Mouse (Mus musculus) stomach, postnatal 0 days (tissue): Measurements from ENCODE around the gene Thegl. TPM values are rescaled to one million over a fixed set of nuclear protein-coding genes. Genes with fewer than 3 reads are reported as not detected.

Experiments used
- ATAC-seq: fragments of 200-750 bp; cut with Nextera tagmentation; 2 replicates; pipeline ENCODE4 v1.8.0; 2017; ENCODE audit not compliant: low FRiP score, low TSS enrichment
- DNase-seq: peaks from one replicate; pipeline ENCODE4 v3.0.0-alpha.2; 2016; ENCODE audit warnings: low spot score
- H3K27ac ChIP-seq: fragments of 300-500 bp; sonication (generic); replicated peaks from 2 replicates; pipeline ENCODE4 v1.5.1; 2014; ENCODE audit warnings: mild to moderate bottlenecking, control low read depth
- H3K27me3 ChIP-seq: fragments of 300-500 bp; sonication (generic); 2 replicates; pipeline ENCODE4 v1.6.1; 2014; ENCODE audit warnings: low read length; ENCODE audit not compliant: control insufficient read depth, insufficient read depth
- H3K36me3 ChIP-seq: fragments of 300-500 bp; sonication (generic); 2 replicates; pipeline ENCODE4 v1.6.1; 2014; ENCODE audit warnings: low read length, mixed read lengths; ENCODE audit not compliant: control insufficient read depth, insufficient read depth
- H3K4me1 ChIP-seq: fragments of 300-500 bp; sonication (generic); replicated peaks from 2 replicates; pipeline ENCODE4 v1.6.1; 2014; ENCODE audit warnings: antibody characterized with exemption; ENCODE audit not compliant: control insufficient read depth, insufficient read depth
- H3K4me2 ChIP-seq: fragments of 300-500 bp; sonication (generic); replicated peaks from 2 replicates; pipeline ENCODE4 v1.6.1; 2014; ENCODE audit warnings: low read depth, mild to moderate bottlenecking, control low read depth, moderate library complexity
- H3K4me3 ChIP-seq: fragments of 300-500 bp; sonication (generic); 2 replicates; pipeline ENCODE4 v1.5.1; 2014; ENCODE audit warnings: low read depth, low read length, control low read depth
- H3K9ac ChIP-seq: fragments of 300-500 bp; sonication (generic); 2 replicates; pipeline ENCODE4 v1.6.1; 2014; ENCODE audit warnings: mild to moderate bottlenecking, low read length, control low read depth, mixed read lengths
- H3K9me3 ChIP-seq: fragments of 300-500 bp; sonication (generic); 2 replicates; pipeline ENCODE4 v1.6.1; 2016; ENCODE audit warnings: low read length; ENCODE audit not compliant: control insufficient read depth
- CTCF ChIP-seq: IDR thresholded peaks from 2 replicates; pipeline ENCODE4 v1.5.1; 2016; ENCODE audit warnings: antibody characterized with exemption, low read depth, mild to moderate bottlenecking, moderate library complexity
- EP300 ChIP-seq: optimal IDR thresholded peaks from 2 replicates; pipeline ENCODE3; 2016; ENCODE audit warnings: antibody characterized with exemption
- WGBS: fragments of 180-500 bp; shearing (Covaris S2); extraction: QIAGEN DNeasy Blood & Tissue Kit; methylation state at CpG from one replicate; pipeline ENCODE4 v1.1.7; 2014; 5-methylcytosine and 5-hydroxymethylcytosine counted together
- polyA plus RNA-seq: library from polyadenylated mRNA; unstranded; fragments of >200 nt; fragmentation: Nextera tagmentation; extraction: Ambion mirVana; gene quantifications from 2 replicates; pipeline ENCODE4 v1.2.1, GENCODE M21; 2015

Thegl gene
- polyA plus RNA-seq, 1 experiment from 2014 or later: 0.08 TPM

DNA sequence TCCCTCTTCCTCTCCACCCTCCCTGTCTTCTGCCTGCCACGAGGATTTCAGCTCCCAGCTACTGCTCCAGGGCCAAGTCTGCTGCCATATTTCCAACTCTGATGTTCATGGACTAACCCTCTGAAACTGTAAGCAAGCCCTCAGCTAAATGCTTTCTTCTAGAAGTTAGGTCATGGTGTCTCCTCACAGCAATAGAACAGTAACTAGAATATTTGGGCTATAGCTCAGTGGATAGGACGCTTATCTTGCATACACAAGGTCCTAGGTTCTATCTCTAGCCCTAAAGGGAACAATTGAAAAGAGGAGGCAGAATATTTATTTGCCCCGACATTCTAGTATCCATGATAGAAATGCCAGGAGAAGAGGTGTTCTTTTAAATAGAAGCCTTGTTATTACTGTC, 83.1 kb downstream of the Thegl start:
- DNase-seq (no peak), ATAC-seq (no peak)
- H3K9me3 ChIP-seq: no peaks in the 10 kb centered on the region
- TF ChIP-seq CTCF (no peak), EP300 (no peak)
- no peak overlapping the region for H3K9ac ChIP-seq
- H3K4me2 ChIP-seq: no peak overlapping the region
- H3K4me3 ChIP-seq: no peak overlapping the region
- no peak overlapping the region for H3K27ac ChIP-seq
- H3K36me3 ChIP-seq: no peaks in the 10 kb centered on the region
- 89% methylated on average over 3 of the region's 3 CpGs for WGBS
- no peaks in the 10 kb centered on the region for H3K27me3 ChIP-seq
- no peaks in the 10 kb centered on the region for H3K4me1 ChIP-seq

DNA sequence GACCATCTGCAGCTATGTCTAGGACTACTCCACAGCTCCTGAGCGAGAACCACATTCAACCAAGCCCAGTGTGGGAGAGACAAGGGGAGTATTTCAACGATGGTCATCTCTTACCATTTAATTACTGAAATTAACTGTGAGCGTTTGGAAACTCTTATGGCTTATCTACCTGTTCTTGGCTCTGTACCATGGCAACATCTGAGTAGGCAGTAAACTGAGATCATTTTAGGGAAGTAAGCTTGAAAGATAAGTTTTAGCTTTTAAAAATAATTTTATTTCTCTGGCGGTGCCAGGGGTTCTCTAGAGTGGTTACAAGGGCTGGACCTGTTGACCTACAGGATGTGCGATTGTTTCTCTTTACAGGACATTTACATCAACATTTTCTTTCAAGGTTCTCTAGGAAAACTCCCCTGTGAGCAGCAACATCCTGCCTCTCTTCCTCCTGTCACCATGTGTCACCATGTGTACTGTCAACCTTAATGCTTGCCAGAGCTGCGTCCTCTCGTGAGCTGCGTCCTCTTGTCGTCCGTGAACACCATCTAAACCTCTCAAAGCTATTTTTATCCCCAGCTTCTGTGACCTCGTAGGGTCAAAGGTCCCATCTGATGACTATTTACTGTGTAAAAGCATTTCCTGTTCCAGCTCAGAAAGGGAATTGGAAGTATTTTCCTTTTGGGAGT, 83.6 kb downstream of the Thegl start:
- Histone ChIP-seq H3K9me3 (no peaks in the 10 kb centered on the region), H3K4me1 (no peaks in the 10 kb centered on the region), H3K4me2 (no peak overlapping the region), H3K36me3 (no peaks in the 10 kb centered on the region), H3K4me3 (no peak overlapping the region), H3K9ac (no peak overlapping the region), H3K27me3 (no peaks in the 10 kb centered on the region), H3K27ac (no peak overlapping the region)
- no peak for DNase-seq
- WGBS: 64% methylated on average over 11 of the region's 11 CpGs
- no peak for ATAC-seq
- TF ChIP-seq CTCF: no peak

DNA sequence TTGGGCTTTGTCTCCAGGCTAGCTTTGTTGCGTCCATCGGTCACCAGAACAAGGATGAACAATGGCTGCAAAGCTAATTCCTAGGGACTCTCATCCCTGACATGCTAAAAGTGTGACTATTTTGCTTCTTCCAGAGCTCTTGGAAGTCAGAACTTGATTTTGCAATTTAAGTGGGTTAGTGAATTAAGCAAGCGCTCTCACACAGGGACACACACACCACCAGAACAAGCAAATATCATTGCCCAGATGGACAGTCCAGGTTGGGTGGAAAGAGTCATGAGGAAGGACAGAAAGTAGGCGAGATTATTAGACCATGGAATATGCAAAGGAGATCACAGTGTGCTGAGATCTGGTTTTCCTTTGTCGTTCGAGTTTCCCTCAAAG, 84.2 kb downstream of the Thegl start:
- Histone ChIP-seq H3K27me3 (no peaks in the 10 kb centered on the region), H3K9ac (no peak overlapping the region), H3K36me3 (no peaks in the 10 kb centered on the region), H3K4me3 (no peak overlapping the region), H3K27ac (no peak overlapping the region), H3K4me2 (no peak overlapping the region), H3K9me3 (no peaks in the 10 kb centered on the region), H3K4me1 (no peaks in the 10 kb centered on the region)
- ATAC-seq: no peak
- DNase-seq: no peak
- no peak for TF ChIP-seq CTCF
- 87% methylated on average over 6 of the region's 6 CpGs for WGBS

DNA sequence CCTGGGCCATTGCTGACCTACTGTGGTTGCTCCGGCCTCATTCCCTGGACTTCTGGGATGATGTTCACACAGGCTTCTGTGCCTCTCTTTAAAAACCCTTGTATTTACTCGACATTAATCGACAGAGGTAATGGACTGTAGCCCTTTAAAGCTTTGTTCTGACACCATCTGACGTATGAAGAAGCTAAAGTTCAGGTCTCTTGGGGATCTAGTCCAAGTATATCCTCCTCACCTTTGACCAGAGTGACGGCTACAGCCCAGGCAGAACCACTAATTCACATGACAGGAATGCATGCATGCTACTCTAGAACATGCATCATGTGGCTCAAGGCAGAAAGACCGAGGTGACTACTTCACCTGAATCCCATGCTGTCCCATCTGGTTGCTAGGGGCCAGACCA, 84.9 kb downstream of the Thegl start:
- Histone ChIP-seq H3K27ac (no peak overlapping the region), H3K4me2 (no peak overlapping the region), H3K9me3 (no peaks in the 10 kb centered on the region), H3K27me3 (no peaks in the 10 kb centered on the region), H3K9ac (no peak overlapping the region), H3K4me3 (no peak overlapping the region), H3K4me1 (no peaks in the 10 kb centered on the region), H3K36me3 (no peaks in the 10 kb centered on the region)
- WGBS: 84% methylated on average over 6 of the region's 6 CpGs
- DNase-seq (no peak), ATAC-seq (no peak)
- no peak for TF ChIP-seq EP300
- no peak for TF ChIP-seq CTCF

DNA sequence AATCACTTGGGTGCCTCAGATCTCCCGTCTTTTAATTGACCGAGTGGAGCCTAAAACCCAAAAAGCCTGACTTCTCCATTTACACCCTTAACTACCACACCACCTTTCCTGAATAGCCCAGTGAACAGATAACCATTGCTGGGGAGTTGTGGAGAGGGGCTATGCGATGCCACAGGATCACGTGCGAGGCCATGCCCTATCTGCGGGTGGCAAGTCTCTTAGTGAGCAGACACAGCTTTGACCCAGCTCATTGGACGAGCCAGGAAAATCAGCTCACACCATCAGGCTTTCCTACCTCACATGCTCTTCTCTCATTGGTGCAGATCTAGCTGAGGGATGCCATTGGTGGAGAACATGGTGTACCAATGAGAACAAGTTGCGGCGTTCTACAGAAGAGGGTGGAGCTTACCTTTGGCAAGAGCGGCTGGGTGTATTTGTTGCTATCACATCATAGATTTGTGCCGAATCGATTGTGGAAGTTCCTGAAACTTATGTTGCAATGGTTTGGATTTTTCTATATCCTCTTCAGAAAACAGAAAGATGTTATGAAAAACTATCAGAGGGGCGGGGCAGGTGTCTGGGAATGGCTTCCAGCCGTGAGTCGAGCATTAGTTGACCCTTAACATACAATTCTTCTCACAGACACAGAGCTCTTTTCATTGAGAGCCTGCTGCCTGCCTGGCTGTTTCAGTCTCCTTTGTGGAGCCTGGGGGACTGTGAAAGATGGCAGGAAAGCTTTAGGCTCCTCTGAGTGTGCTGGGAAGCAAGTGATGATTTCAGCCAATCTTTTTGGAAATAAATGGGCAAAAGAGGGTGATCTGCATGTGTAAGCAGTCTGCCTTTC, 86.9 kb downstream of the Thegl start:
- 78% methylated on average over 15 of the region's 15 CpGs for WGBS
- H3K9ac ChIP-seq: no peak overlapping the region
- H3K4me2 ChIP-seq: no peak overlapping the region
- no peaks in the 10 kb centered on the region for H3K36me3 ChIP-seq
- ATAC-seq: no peak
- no peaks in the 10 kb centered on the region for H3K4me1 ChIP-seq
- no peak for DNase-seq
- TF ChIP-seq EP300: no peak
- no peak for TF ChIP-seq CTCF
- H3K27ac ChIP-seq: no peak overlapping the region
- H3K27me3 ChIP-seq: no peaks in the 10 kb centered on the region
- H3K4me3 ChIP-seq: no peak overlapping the region
- no peaks in the 10 kb centered on the region for H3K9me3 ChIP-seq

DNA sequence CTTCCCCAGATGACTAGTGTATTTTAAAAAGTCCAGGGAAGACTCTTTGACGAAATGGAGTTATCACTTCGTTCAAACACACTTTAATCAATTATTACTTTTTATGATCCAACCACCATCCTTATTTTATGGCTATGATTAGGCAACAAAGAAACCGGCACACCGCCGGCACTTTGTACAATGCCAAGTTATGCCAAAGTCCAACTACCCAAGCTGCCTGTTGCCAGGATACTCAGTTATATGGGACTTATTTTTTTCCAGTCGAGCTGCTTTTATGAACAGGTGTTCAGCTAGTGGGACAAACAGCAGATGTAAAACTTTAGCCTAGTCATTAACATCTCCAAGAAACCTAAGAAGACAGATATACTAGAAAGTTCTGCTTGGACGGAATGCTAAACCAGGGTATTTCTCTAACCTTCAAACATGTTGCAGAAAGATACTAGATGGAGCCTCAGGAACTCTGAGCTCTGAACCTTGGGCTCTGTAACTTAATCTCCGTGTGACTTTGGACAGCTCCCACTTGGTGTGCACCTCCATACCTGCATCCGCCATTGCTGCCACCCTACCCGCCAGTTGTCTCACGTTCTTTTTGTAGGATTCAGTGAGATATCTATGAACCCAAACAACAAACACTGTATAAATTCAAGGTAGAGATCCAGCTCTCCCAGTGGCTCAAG, 91.5 kb downstream of the Thegl start:
- ATAC-seq: no peak
- no peak overlapping the region for H3K27ac ChIP-seq
- 88% methylated on average over 11 of the region's 11 CpGs for WGBS

More for the DNA sequence above, 91.5 kb downstream of the Thegl start:
- H3K9me3 ChIP-seq: no peaks in the 10 kb centered on the region
- no peaks in the 10 kb centered on the region for H3K4me1 ChIP-seq
- H3K9ac ChIP-seq: no peak overlapping the region
- DNase-seq: no peak
- H3K36me3 ChIP-seq: no peaks in the 10 kb centered on the region
- no peaks in the 10 kb centered on the region for H3K27me3 ChIP-seq
- no peak overlapping the region for H3K4me3 ChIP-seq
- no peak overlapping the region for H3K4me2 ChIP-seq
- TF ChIP-seq CTCF: no peak
- no peak for TF ChIP-seq EP300
